Mouse (Mus musculus): ENCODE results near the gene Gm21312.
"Not testable (repeated sequence)": the region's sequence is repeated elsewhere in the genome, so short reads cannot be mapped to it uniquely, and the experiment has no call there.

- not testable (repeated sequence) for TF ChIP-seq POLR2A (IDR thresholded peaks at IDR 0.05; ENCODE audit: borderline replicate concordance, control insufficient read depth, low read depth, low read length); CTCF (IDR thresholded peaks at IDR 0.05; ENCODE audit: control insufficient read depth, insufficient read depth, low read length)
Observed at GRCm38 (mm10) chr10:104185233-104185632, 8.4 kb downstream of the Gm21312 start, which contains the start of gene Gm20765.
